Mouse (Mus musculus) liver, adult (tissue): Measurements from ENCODE around the gene Msrb1.

Experiments used
- GATA4 ChIP-seq: IDR thresholded peaks from 2 replicates; pipeline ENCODE4 v1.6.1; 2014; ENCODE audit warnings: mild to moderate bottlenecking, low read length; ENCODE audit not compliant: insufficient replicate concordance

Gene Msrb1

GRCm38 (mm10) chr17:24736330-24737051, at the start of gene Msrb1:
TSS of gene Msrb1 (plus strand) at chr17:24736642.
- no peak; the same call in 1 of the 2 replicates for TF ChIP-seq GATA4

GRCm38 (mm10) chr17:24687146-24687595, 49.3 kb upstream of the Msrb1 start:
- no peak for TF ChIP-seq GATA4

GRCm38 (mm10) chr17:24687599-24687998, 48.8 kb upstream of the Msrb1 start:
- TF ChIP-seq GATA4, result no peak

- TF ChIP-seq GATA4, result no peak
Measured at GRCm38 (mm10) chr17:24689251-24690081, 47.0 kb upstream of the Msrb1 start, which contains the start of gene Syngr3. TSS of gene Syngr3 (minus strand) at chr17:24689955.

GRCm38 (mm10) chr17:24692385-24692784, 44.1 kb upstream of the Msrb1 start:
- no peak for TF ChIP-seq GATA4

- TF ChIP-seq GATA4, result no peak
Measured at GRCm38 (mm10) chr17:24695326-24696010, 41.0 kb upstream of the Msrb1 start.

GRCm38 (mm10) chr17:24696011-24696697, 40.3 kb upstream of the Msrb1 start, which contains the start of the genes Gfer and Noxo1:
TSS of gene Gfer (minus strand) at chr17:24696156.
TSS of gene Noxo1 (plus strand) at chr17:24696234.
- TF ChIP-seq GATA4, result no peak

- no peak for TF ChIP-seq GATA4
Measured at GRCm38 (mm10) chr17:24697985-24698384, 38.5 kb upstream of the Msrb1 start.

- no peak for TF ChIP-seq GATA4
Measured at GRCm38 (mm10) chr17:24698715-24699114, 37.7 kb upstream of the Msrb1 start.

GRCm38 (mm10) chr17:24699473-24699872, 37.0 kb upstream of the Msrb1 start:
- no peak for TF ChIP-seq GATA4

- TF ChIP-seq GATA4, result no peak
Measured at GRCm38 (mm10) chr17:24701251-24701650, 35.2 kb upstream of the Msrb1 start.

- no peak for TF ChIP-seq GATA4
Measured at GRCm38 (mm10) chr17:24705821-24706220, 30.6 kb upstream of the Msrb1 start.

- peak; percentile 11; the same call in 1 of the 2 replicates for TF ChIP-seq GATA4
Measured at GRCm38 (mm10) chr17:24706982-24707800, 29.3 kb upstream of the Msrb1 start, which contains the start of gene Tbl3. TSS of gene Tbl3 (minus strand) at chr17:24707660.
